Mouse (Mus musculus) embryonic facial prominence, embryonic 11.5 days (tissue): ENCODE data around the gene Trp73. TPM values are rescaled to one million over a fixed set of nuclear protein-coding genes. Genes with fewer than 3 reads are reported as not detected.

ENCODE experiments used
- ATAC-seq: fragments of 200-750 bp; cut with Nextera tagmentation; replicated peaks from 2 replicates; pipeline ENCODE4 v1.8.0; 2017; ENCODE audit warnings: low read depth; ENCODE audit not compliant: insufficient number of reproducible peaks, low FRiP score, low TSS enrichment
- DNase-seq: peaks from one replicate; pipeline ENCODE4 v3.0.0-alpha.2; 2015; ENCODE audit warnings: low spot score
- H3K27ac ChIP-seq: fragments of 300-500 bp; sonication (generic); replicated peaks from 2 replicates; pipeline ENCODE4 v1.5.1; 2014; ENCODE audit warnings: mild to moderate bottlenecking, low read depth, low read length, control low read depth
- H3K27me3 ChIP-seq: fragments of 300-500 bp; sonication (generic); 2 replicates; pipeline ENCODE4 v1.6.1; 2014; ENCODE audit warnings: mild to moderate bottlenecking, low read length, moderate library complexity, mixed read lengths; ENCODE audit not compliant: control insufficient read depth, insufficient read depth
- H3K36me3 ChIP-seq: fragments of 300-500 bp; sonication (generic); replicated peaks from 2 replicates; pipeline ENCODE4 v1.6.1; 2014; ENCODE audit warnings: low read depth, mild to moderate bottlenecking, low read length, moderate library complexity, mixed read lengths; ENCODE audit not compliant: control insufficient read depth, insufficient read depth
- H3K4me1 ChIP-seq: fragments of 300-500 bp; sonication (generic); 2 replicates; pipeline ENCODE4 v1.6.1; 2014; ENCODE audit warnings: low read length, mixed read lengths; ENCODE audit not compliant: control insufficient read depth, insufficient read depth
- H3K4me2 ChIP-seq: fragments of 300-500 bp; sonication (generic); 2 replicates; pipeline ENCODE4 v1.6.1; 2014; ENCODE audit warnings: low read depth, mild to moderate bottlenecking, control low read depth, low read length, moderate library complexity
- H3K4me3 ChIP-seq: fragments of 300-500 bp; sonication (generic); 2 replicates; pipeline ENCODE4 v1.5.1; 2014; ENCODE audit warnings: low read depth, low read length, control low read depth
- H3K9ac ChIP-seq: fragments of 300-500 bp; sonication (generic); replicated peaks from 2 replicates; pipeline ENCODE4 v1.6.1; 2014; ENCODE audit warnings: mild to moderate bottlenecking, control low read depth, low read length
- H3K9me3 ChIP-seq: fragments of 300-500 bp; sonication (generic); replicated peaks from 2 replicates; pipeline ENCODE4 v1.6.1; 2016; ENCODE audit warnings: mild to moderate bottlenecking, low read length, inconsistent platforms, mixed read lengths; ENCODE audit not compliant: control insufficient read depth
- WGBS: fragments of 180-500 bp; shearing (Covaris S2); extraction: QIAGEN DNeasy Blood & Tissue Kit; methylation state at CpG from one replicate; pipeline ENCODE4 v1.1.7; 2014; 5-methylcytosine and 5-hydroxymethylcytosine counted together
- polyA plus RNA-seq: library from polyadenylated mRNA; unstranded; fragments of >200 nt; fragmentation: Nextera tagmentation; extraction: Ambion mirVana; gene quantifications from 2 replicates; pipeline ENCODE4 v1.2.1, GENCODE M21; 2014

Trp73 gene
- polyA plus RNA-seq, 1 experiment from 2014 or later, result 0.84 TPM

DNA sequence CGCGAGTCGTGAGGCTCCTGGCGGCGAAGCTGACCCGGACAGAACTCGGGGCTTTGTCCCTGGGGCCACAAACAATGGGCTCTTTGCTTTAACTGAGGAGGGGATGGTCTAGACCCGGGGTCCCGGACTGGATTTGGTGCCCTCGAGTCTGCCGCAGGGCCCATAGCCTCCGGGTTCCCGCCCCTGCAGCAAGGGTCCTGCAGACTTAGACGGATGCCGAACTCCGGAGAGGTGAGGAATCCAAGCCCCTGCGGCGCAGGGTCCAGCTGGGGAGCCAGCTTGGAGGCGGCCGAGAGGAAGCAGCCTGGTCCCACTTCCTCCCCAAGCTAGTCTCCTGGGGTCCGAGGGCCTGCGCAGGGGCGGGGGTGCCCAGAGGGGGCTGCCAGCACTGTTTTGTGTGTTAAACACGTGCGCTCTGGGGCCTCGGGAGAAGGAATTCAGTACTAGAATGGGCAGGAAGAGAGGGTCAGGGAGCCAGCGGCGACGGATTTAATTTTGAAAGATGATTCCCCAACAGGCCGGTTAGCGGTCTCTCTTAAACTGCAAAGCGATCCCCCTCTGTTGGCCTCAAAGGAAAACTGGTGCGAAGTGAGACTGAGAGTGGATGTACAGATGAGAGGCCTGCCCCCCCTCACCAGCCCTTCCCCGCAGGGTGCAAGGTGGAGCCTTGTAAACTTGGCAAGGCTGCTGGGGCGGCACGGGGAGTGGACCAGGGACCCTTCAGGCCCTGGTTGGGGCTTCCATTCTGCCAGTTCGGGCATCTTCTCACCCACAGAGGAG is 31.3 kb upstream of the Trp73 start:
- Histone ChIP-seq H3K36me3 (no peaks in the 10 kb centered on the region), H3K27me3 (peaks cover 11% of the 10 kb centered on the region; the same call in 1 of the 2 replicates), H3K9me3 (no peaks in the 10 kb centered on the region), H3K27ac (peak overlapping the region; percentile 68), H3K4me2 (peak overlapping the region; percentile 95), H3K4me1 (peaks cover 16% of the 10 kb centered on the region), H3K4me3 (peak overlapping the region; percentile 70), H3K9ac (peak overlapping the region; percentile 72)
- ATAC-seq (peak; percentile 55), DNase-seq (peak; percentile 79)
- under 1% methylated on average over 37 of the region's 37 CpGs for WGBS

DNA sequence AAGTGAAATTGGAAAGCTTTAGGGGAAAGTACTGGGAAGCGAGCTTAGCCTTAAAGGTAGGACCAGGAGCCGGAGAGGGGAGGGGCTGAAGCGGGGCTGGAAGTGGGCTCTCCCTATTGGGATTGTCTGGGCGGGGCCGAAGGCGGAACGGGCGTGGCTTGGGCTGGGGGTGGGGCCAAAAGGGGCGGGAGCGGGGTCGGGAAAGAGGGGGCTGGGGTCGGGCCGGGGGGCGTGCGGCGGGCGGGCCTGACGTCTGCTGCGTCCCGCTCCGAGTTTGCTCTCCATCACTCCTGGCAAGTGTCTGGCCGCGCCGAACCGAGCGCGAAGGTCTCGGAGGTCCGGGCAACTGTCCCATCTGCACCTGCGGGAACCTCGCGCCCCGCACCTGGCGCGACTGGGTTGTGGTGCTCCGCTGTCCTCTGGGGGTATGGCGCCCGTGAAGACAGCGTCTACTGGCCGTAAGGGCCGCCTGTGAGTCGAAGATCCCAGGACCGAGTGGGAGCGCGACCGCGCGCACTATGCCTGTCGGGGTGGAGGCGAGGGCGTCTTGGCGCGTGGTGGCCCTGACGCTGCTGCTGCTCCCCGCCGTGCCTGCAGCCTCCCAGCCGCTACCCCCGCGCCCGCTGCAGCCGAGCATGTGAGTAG is 30.6 kb upstream of the Trp73 start, which contains the start of gene Megf6:
Megf6 (plus strand) TSS at position 225 of the 645 bp plus-strand sequence.
- H3K4me1 ChIP-seq, result peaks cover 16% of the 10 kb centered on the region
- H3K4me3 ChIP-seq, result peak within 1 kb of the TSS; percentile 70
- under 1% methylated on average over 59 of the region's 61 CpGs for WGBS
- ATAC-seq (peak; percentile 58), DNase-seq (peak; percentile 91)
- peak within 1 kb of the TSS; percentile 72 for H3K9ac ChIP-seq
- H3K36me3 ChIP-seq, result no peaks in the 10 kb centered on the region
- peak within 1 kb of the TSS; percentile 68 for H3K27ac ChIP-seq
- H3K27me3 ChIP-seq, result peaks cover 11% of the 10 kb centered on the region; the same call in 1 of the 2 replicates
- no peaks in the 10 kb centered on the region for H3K9me3 ChIP-seq
- H3K4me2 ChIP-seq, result peak within 1 kb of the TSS; percentile 95

DNA sequence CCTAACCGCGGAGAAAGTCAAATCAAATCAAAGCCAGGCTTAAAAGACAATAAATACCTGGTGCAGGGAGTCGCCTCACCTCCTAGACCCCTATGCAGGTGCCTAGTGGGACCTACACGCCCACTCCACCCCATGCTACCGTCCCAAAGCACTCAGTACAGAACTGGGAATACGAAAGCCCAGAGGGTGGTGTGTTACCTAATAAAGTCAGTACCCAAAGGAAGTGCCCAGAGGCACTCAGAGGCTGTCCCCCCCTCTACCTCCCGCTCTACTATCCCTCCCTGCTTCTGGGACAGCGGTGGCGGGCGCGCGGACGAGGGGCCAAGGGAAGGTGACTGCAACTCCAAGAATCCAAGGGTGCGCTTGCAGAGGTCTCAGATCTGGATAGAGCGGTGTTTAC is 30.0 kb upstream of the Trp73 start:
- DNase-seq, result no peak
- Histone ChIP-seq H3K36me3 (no peaks in the 10 kb centered on the region), H3K4me2 (peak overlapping the region; percentile 95), H3K9me3 (no peaks in the 10 kb centered on the region), H3K27me3 (peaks cover 11% of the 10 kb centered on the region; the same call in 1 of the 2 replicates), H3K4me3 (peak overlapping the region; percentile 70), H3K4me1 (peaks cover 16% of the 10 kb centered on the region), H3K9ac (peak overlapping the region; percentile 37; the same call in 1 of the 2 replicates), H3K27ac (no peak overlapping the region)
- under 1% methylated on average over 15 of the region's 15 CpGs for WGBS
- ATAC-seq, result peak; percentile 10; the same call in 1 of the 2 replicates

DNA sequence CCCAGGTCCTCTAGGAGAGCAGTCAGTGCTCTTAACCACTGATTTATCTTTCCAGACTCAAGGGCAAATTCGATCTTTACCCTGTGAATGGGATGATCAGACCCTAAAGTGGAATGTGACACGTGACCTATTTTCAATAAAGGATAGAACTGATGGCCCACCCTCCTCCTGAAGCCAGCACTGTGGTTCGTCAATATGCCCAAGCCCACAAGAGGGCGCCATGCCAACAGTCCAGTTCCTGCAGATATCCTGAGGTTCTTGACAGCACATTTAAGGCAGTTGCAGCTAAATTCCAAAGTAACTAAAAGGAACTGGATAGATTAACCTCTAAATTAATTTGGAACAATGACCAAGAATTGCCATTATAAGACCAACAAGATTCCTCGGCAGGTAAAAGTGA is 27.0 kb upstream of the Trp73 start:
- Histone ChIP-seq H3K9ac (no peak overlapping the region), H3K27me3 (peaks cover 11% of the 10 kb centered on the region; the same call in 1 of the 2 replicates), H3K9me3 (no peaks in the 10 kb centered on the region), H3K4me1 (peaks cover 9% of the 10 kb centered on the region), H3K27ac (no peak overlapping the region), H3K4me2 (no peak overlapping the region), H3K4me3 (no peak overlapping the region), H3K36me3 (no peaks in the 10 kb centered on the region)
- ATAC-seq (no peak), DNase-seq (peak; percentile 75)
- 27% methylated on average over 5 of the region's 5 CpGs for WGBS

DNA sequence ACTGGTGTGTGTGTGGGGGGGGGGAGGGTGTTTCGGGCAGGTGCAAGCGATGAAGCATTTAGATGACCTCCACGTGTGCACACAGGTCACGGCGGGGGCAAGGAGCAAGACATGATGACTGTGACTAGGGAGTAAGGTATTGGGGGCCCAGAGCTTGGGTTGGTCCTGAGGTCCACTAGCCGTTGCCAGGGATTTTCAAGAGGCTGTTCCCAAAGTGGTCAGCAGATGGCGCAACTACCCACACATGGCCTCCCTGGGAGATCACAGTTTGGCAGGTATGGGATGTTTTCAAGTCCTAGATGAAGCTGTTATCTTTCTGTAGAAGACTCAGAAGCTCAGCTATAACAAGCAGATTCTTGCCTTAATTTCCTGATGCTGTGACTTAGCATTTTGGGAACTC is 23.3 kb upstream of the Trp73 start:
- Histone ChIP-seq H3K4me2 (no peak overlapping the region), H3K27me3 (no peaks in the 10 kb centered on the region), H3K36me3 (no peaks in the 10 kb centered on the region), H3K4me1 (no peaks in the 10 kb centered on the region), H3K27ac (no peak overlapping the region), H3K9ac (no peak overlapping the region), H3K4me3 (no peak overlapping the region), H3K9me3 (no peaks in the 10 kb centered on the region)
- DNase-seq, result peak; percentile 84
- WGBS, result 13% methylated on average over 7 of the region's 7 CpGs
- ATAC-seq, result no peak

DNA sequence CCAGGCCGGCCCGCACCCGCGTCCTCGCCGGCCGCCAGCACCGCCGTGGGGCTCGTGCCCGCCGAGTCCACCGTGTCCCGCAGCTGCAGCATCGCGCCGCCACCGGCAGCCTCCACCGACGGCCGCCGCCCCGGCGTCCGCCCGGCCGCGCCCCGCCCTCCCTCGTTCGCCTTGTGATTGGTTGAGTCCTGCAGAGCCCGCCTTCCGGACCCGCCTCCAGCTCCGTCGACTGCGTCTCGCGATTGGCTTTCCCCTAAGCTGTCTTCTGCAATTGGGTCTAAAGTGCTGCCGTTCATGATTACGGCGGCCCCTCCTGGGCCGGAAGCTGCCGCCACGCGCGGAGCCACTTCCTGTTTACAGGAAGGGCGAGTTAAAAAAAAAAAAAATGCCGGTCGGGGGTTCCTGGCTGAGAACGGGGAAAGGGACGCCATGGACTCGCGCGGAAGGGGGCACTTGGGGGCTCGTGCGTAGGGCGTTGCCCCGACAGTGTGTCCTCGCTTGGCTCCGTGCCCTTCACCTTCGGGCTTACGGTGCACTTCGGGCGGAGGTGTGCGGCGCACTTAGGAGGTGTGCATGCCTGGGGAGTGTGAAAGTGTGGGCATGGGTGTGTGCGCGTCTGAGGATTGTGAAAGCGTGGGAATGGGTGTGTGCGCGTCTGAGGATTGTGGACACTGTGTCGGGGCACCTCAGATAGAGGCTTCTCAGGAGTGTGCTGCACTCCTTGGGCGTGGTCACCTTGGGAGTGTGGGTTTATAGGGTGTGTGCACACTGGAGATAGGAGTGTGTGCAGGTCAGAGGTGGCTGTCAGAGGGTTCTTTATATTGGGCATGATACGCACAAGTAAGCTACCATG is 20.8 kb upstream of the Trp73 start, which contains the start of gene Tprgl:
Tprgl (minus strand) TSS at position 129 of the 853 bp plus-strand sequence.
- Histone ChIP-seq H3K36me3 (peaks cover 2% of the 10 kb centered on the region), H3K4me2 (peak within 1 kb of the TSS; percentile 77), H3K27ac (peak within 1 kb of the TSS; percentile 3; the same call in 1 of the 2 replicates), H3K27me3 (no peaks in the 10 kb centered on the region), H3K4me3 (peak within 1 kb of the TSS; percentile 76), H3K4me1 (no peaks in the 10 kb centered on the region), H3K9me3 (no peaks in the 10 kb centered on the region), H3K9ac (peak within 1 kb of the TSS; percentile 68)
- WGBS, result under 1% methylated on average over 69 of the region's 75 CpGs
- peak; percentile 93 for ATAC-seq
- peak; percentile 97 for DNase-seq

DNA sequence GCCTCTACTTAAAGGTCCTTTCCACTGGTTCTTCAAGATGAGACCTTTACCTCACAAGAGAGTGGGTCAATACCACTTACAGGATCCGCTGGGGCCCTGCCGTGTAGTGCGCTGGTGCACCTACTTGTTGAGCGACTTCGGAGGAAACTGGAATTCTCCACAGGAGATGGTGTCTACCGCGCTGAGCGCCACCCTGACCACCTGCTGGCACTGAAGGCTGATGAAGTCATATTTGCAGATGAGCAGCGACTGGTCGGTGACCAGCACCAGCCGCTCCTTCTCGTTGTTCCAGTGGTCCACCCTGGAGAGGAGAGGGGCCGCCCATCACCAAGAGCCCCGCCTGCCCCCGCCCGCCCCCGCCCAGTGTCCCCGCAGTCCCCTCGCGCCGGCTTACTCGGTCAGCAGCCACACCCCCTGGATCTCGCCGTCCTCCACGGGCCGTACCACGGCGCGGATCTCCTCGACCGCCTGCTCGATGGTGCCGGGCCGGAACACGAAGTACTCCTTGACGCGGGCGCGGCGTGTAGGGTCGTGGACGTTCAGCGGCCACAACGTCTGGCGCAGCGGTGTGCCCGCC is 20.0 kb upstream of the Trp73 start:
- H3K4me3 ChIP-seq, result peak overlapping the region; percentile 76
- H3K27me3 ChIP-seq, result no peaks in the 10 kb centered on the region
- H3K27ac ChIP-seq, result no peak overlapping the region; the same call in 1 of the 2 replicates
- ATAC-seq (peak; percentile 46), DNase-seq (peak; percentile 27)
- peaks cover 2% of the 10 kb centered on the region for H3K36me3 ChIP-seq
- H3K9ac ChIP-seq, result peak overlapping the region; percentile 68
- peak overlapping the region; percentile 75 for H3K4me2 ChIP-seq
- no peaks in the 10 kb centered on the region for H3K9me3 ChIP-seq
- H3K4me1 ChIP-seq, result no peaks in the 10 kb centered on the region
- 3% methylated on average over 47 of the region's 47 CpGs for WGBS
